8 mouse cellular contexts compared by ENCODE assay signal in genomic region chr10:79670071-79670888, GRCm38 (mm10). TPM values are rescaled to one million over a fixed set of nuclear protein-coding genes. Genes with fewer than 3 reads are reported as not detected.
DNase-seq lines count a peak whose midpoint lies in the region; ATAC-seq and TF ChIP-seq lines count a peak whose summit lies in the region.

No protein-coding gene starts in this region.

- peak overlapping the region; percentile 90; the same call in 1 of the 2 replicates for H3K27ac ChIP-seq in kidney, postnatal 0 days
- H3K27ac ChIP-seq in hindbrain, embryonic 16.5 days (ENCODE audit: low read depth, low read length) = peak overlapping the region; percentile 99
- H3K27ac ChIP-seq in midbrain, embryonic 16.5 days (ENCODE audit: low read length) = peak overlapping the region; percentile 99

- ATAC-seq in kidney, postnatal 0 days (replicated peaks; ENCODE audit: low FRiP score, low read depth) = no peak
- peak; percentile 40 for ATAC-seq in hindbrain, embryonic 16.5 days
- peak; percentile 18 for ATAC-seq in midbrain, embryonic 16.5 days

- peak overlapping the region; percentile 97 for H3K4me3 ChIP-seq in kidney, postnatal 0 days (replicated peaks; ENCODE audit: low read depth, low read length)
- H3K4me3 ChIP-seq in hindbrain, embryonic 16.5 days (ENCODE audit: low read length) = peak overlapping the region; percentile 97
- peak overlapping the region; percentile 90 for H3K4me3 ChIP-seq in midbrain, embryonic 16.5 days (ENCODE audit: low read depth, low read length)

- H3K36me3 ChIP-seq in kidney, postnatal 0 days (ENCODE audit: insufficient read depth, low read length) = no peaks in the 10 kb centered on the region
- no peaks in the 10 kb centered on the region; the same call in 1 of the 2 replicates for H3K36me3 ChIP-seq in hindbrain, embryonic 16.5 days (ENCODE audit: control insufficient read depth, insufficient read depth, low read length)
- H3K36me3 ChIP-seq in midbrain, embryonic 16.5 days (ENCODE audit: control insufficient read depth, insufficient read depth, low read length) = peaks cover 3% of the 10 kb centered on the region; the same call in 1 of the 2 replicates

- peak overlapping the region; percentile 81 for H3K4me2 ChIP-seq in kidney, postnatal 0 days (ENCODE audit: low read length)
- peak overlapping the region; percentile 96 for H3K4me2 ChIP-seq in hindbrain, embryonic 16.5 days (ENCODE audit: low read length)
- peak overlapping the region; percentile 97 for H3K4me2 ChIP-seq in midbrain, embryonic 16.5 days (ENCODE audit: low read length)

- no peaks in the 10 kb centered on the region for H3K9me3 ChIP-seq in kidney, postnatal 0 days (replicated peaks; ENCODE audit: low read length)
- no peaks in the 10 kb centered on the region for H3K9me3 ChIP-seq in hindbrain, embryonic 16.5 days (ENCODE audit: control insufficient read depth, low read length)
- no peaks in the 10 kb centered on the region for H3K9me3 ChIP-seq in midbrain, embryonic 16.5 days (replicated peaks; ENCODE audit: control insufficient read depth, low read length, poor library complexity, severe bottlenecking)

- TF ChIP-seq CTCF in kidney, postnatal 0 days (IDR thresholded peaks at IDR 0.05; ENCODE audit: low read depth) = no peak

- WGBS in kidney, postnatal 0 days = 23% methylated on average over 15 of the region's 15 CpGs
- WGBS in hindbrain, embryonic 16.5 days = 35% methylated on average over 15 of the region's 15 CpGs
- 34% methylated on average over 15 of the region's 15 CpGs for WGBS in midbrain, embryonic 16.5 days

- no peaks in the 10 kb centered on the region for H3K27me3 ChIP-seq in kidney, postnatal 0 days (ENCODE audit: insufficient read depth, low read length)
- no peaks in the 10 kb centered on the region for H3K27me3 ChIP-seq in hindbrain, embryonic 16.5 days (replicated peaks; ENCODE audit: control insufficient read depth, insufficient read depth, low read length)
- H3K27me3 ChIP-seq in midbrain, embryonic 16.5 days (ENCODE audit: control insufficient read depth, insufficient read depth, low read depth, low read length) = no peaks in the 10 kb centered on the region

- H3K4me1 ChIP-seq in kidney, postnatal 0 days (replicated peaks; ENCODE audit: insufficient read depth, low read length) = peaks cover 17% of the 10 kb centered on the region
- peaks cover 19% of the 10 kb centered on the region for H3K4me1 ChIP-seq in hindbrain, embryonic 16.5 days (ENCODE audit: control insufficient read depth, insufficient read depth, low read depth, low read length)
- H3K4me1 ChIP-seq in midbrain, embryonic 16.5 days (ENCODE audit: control insufficient read depth, insufficient read depth, low read length) = peaks cover 20% of the 10 kb centered on the region

- peak overlapping the region; percentile 81 for H3K9ac ChIP-seq in kidney, postnatal 0 days (ENCODE audit: low read depth, low read length)
- peak overlapping the region; percentile 94 for H3K9ac ChIP-seq in hindbrain, embryonic 16.5 days (ENCODE audit: low read depth, low read length)
- peak overlapping the region; percentile 93 for H3K9ac ChIP-seq in midbrain, embryonic 16.5 days (ENCODE audit: low read depth, low read length)

- DNase-seq in kidney, postnatal 0 days (ENCODE audit: low spot score) = no peak
- DNase-seq in kidney, postnatal 36 days = no peak
- DNase-seq in cerebellum, adult 9-11 months = peak; percentile 78
- no peak for DNase-seq in adrenal gland, postnatal 4 days (ENCODE audit: low spot score in 2 of 2)
- no peak for DNase-seq in spleen, postnatal 10 days (ENCODE audit: low spot score in 2 of 2)
- DNase-seq in lung, postnatal 36 days = no peak

RNA-seq across cellular contexts. Expression of gene Tpgs1, which starts 1.1 kb away (rescaled TPM):
- 82.5 and 84.9 TPM in 2 replicates for polyA plus RNA-seq in kidney, postnatal 0 days (2015; fragmentation: Nextera tagmentation; extraction: Ambion mirVana)
- 107 and 124 TPM in 2 replicates for polyA plus RNA-seq in hindbrain, embryonic 16.5 days (2015; fragmentation: Nextera tagmentation; extraction: Ambion mirVana)
- polyA plus RNA-seq in midbrain, embryonic 16.5 days (2015; fragmentation: Nextera tagmentation; extraction: Ambion mirVana) = 96.1 and 107 TPM in 2 replicates
- total RNA-seq in adrenal gland, postnatal 4 days (2021) = 10 to 100 TPM; 32.4 to 33.9 TPM

RNA-seq across cellular contexts. Expression of gene Madcam1, which starts 5.9 kb away (rescaled TPM):
- 1.5 TPM in 2 replicates for polyA plus RNA-seq in kidney, postnatal 0 days (2015; fragmentation: Nextera tagmentation; extraction: Ambion mirVana)
- polyA plus RNA-seq in hindbrain, embryonic 16.5 days (2015; fragmentation: Nextera tagmentation; extraction: Ambion mirVana) = 0.99 and 1.5 TPM in 2 replicates
- polyA plus RNA-seq in midbrain, embryonic 16.5 days (2015; fragmentation: Nextera tagmentation; extraction: Ambion mirVana) = 0.69 and 0.94 TPM in 2 replicates
- total RNA-seq in adrenal gland, postnatal 4 days (2021) = under 1 TPM; 0.28 to 0.64 TPM

RNA-seq across cellular contexts. Expression of gene Cdc34, which starts 11.7 kb away (rescaled TPM):
- polyA plus RNA-seq in kidney, postnatal 0 days (2015; fragmentation: Nextera tagmentation; extraction: Ambion mirVana) = 68.1 and 75.7 TPM in 2 replicates
- 73.5 and 84.7 TPM in 2 replicates for polyA plus RNA-seq in hindbrain, embryonic 16.5 days (2015; fragmentation: Nextera tagmentation; extraction: Ambion mirVana)
- polyA plus RNA-seq in midbrain, embryonic 16.5 days (2015; fragmentation: Nextera tagmentation; extraction: Ambion mirVana) = 73.1 and 81.9 TPM in 2 replicates
- 10 to 100 TPM; 72.6 to 78.1 TPM for total RNA-seq in adrenal gland, postnatal 4 days (2021)

RNA-seq across cellular contexts. Expression of gene Gzmm, which starts 18.5 kb away (rescaled TPM):
- 0.34 and 0.50 TPM in 2 replicates for polyA plus RNA-seq in kidney, postnatal 0 days (2015; fragmentation: Nextera tagmentation; extraction: Ambion mirVana)
- 1.7 TPM in 2 replicates for polyA plus RNA-seq in hindbrain, embryonic 16.5 days (2015; fragmentation: Nextera tagmentation; extraction: Ambion mirVana)
- 1.6 and 1.8 TPM in 2 replicates for polyA plus RNA-seq in midbrain, embryonic 16.5 days (2015; fragmentation: Nextera tagmentation; extraction: Ambion mirVana)
- 1 to 10 TPM; 1.8 to 2.4 TPM for total RNA-seq in adrenal gland, postnatal 4 days (2021)

RNA-seq across cellular contexts. Expression of gene Odf3l2, which starts 24.7 kb away (rescaled TPM):
- not detected in 2 replicates for polyA plus RNA-seq in kidney, postnatal 0 days (2015; fragmentation: Nextera tagmentation; extraction: Ambion mirVana)
- polyA plus RNA-seq in hindbrain, embryonic 16.5 days (2015; fragmentation: Nextera tagmentation; extraction: Ambion mirVana) = 0.37 and 0.89 TPM in 2 replicates
- polyA plus RNA-seq in midbrain, embryonic 16.5 days (2015; fragmentation: Nextera tagmentation; extraction: Ambion mirVana) = 0.78 and 1.0 TPM in 2 replicates
- total RNA-seq in adrenal gland, postnatal 4 days (2021) = not detected
